Mouse (Mus musculus) MEL (cell line): Measurements from ENCODE around the gene Fxr2. TPM values are rescaled to one million over a fixed set of nuclear protein-coding genes. Genes with fewer than 3 reads are reported as not detected.
"Not testable (repeated sequence)": the region's sequence is repeated elsewhere in the genome, so short reads cannot be mapped to it uniquely, and the experiment has no call there.

ENCODE experiments used
- DNase-seq: peaks from one replicate; pipeline ENCODE4 v3.0.0; 2011; ENCODE audit warnings: low read depth, low spot score
- H3K27ac ChIP-seq: 2 replicates; pipeline ENCODE4 v1.5.1; 2012; ENCODE audit warnings: low read depth, mild to moderate bottlenecking, control low read depth, low read length, moderate library complexity; ENCODE audit not compliant: control insufficient read depth
- H3K27me3 ChIP-seq, 2 experiments: fragments of 150-350 bp in 1 of 2; sonication (generic) in 1 of 2; 2 replicates each; pipeline ENCODE4 v1.6.1; 2012; ENCODE audit warnings: low read length in 2 of 2, mild to moderate bottlenecking in 2 of 2, improper control_type of control experiment in 1 of 2, moderate library complexity in 1 of 2; ENCODE audit not compliant: insufficient read depth in 2 of 2, control insufficient read depth in 1 of 2
- H3K36me3 ChIP-seq, 2 experiments: 2 replicates each; pipeline ENCODE4 v1.6.1; 2012 to 2014; ENCODE audit warnings: low read length in 2 of 2, improper control_type of control experiment in 1 of 2, inconsistent platforms in 1 of 2, mild to moderate bottlenecking in 1 of 2; ENCODE audit not compliant: insufficient read depth in 2 of 2, control insufficient read depth in 1 of 2
- H3K4me1 ChIP-seq, 2 experiments: fragments of 150-350 bp in 1 of 2; sonication (generic) in 1 of 2; 2 replicates each; pipeline ENCODE4 v1.6.1; 2012; ENCODE audit warnings: low read length in 2 of 2, improper control_type of control experiment in 1 of 2, mild to moderate bottlenecking in 1 of 2; ENCODE audit not compliant: insufficient read depth in 2 of 2, control insufficient read depth in 1 of 2
- H3K4me3 ChIP-seq, 2 experiments: fragments of 150-350 bp in 1 of 2; sonication (generic) in 1 of 2; 2 replicates each; pipeline ENCODE4 v1.5.1; 2012; ENCODE audit warnings: low read depth in 2 of 2, low read length in 2 of 2, mild to moderate bottlenecking in 2 of 2, moderate library complexity in 2 of 2, control low read depth in 1 of 2, improper control_type of control experiment in 1 of 2; ENCODE audit not compliant: control insufficient read depth in 1 of 2, insufficient read depth in 1 of 2
- H3K79me2 ChIP-seq: 2 replicates; pipeline ENCODE4 v1.6.1; 2012; ENCODE audit warnings: mild to moderate bottlenecking, low read length, moderate library complexity; ENCODE audit not compliant: control insufficient read depth, poor library complexity, insufficient read depth
- H3K9ac ChIP-seq: 2 replicates; pipeline ENCODE4 v1.6.1; 2012; ENCODE audit warnings: low read depth, mild to moderate bottlenecking, control low read depth, low read length, moderate library complexity; ENCODE audit not compliant: control insufficient read depth, poor library complexity, severe bottlenecking
- H3K9me3 ChIP-seq: fragments of 150-350 bp; sonication (generic); replicated peaks from 2 replicates; pipeline ENCODE4 v1.6.1; 2012; ENCODE audit warnings: mild to moderate bottlenecking, low read length, improper control_type of control experiment, moderate library complexity; ENCODE audit not compliant: insufficient read depth
- CHD1 ChIP-seq: IDR thresholded peaks from 2 replicates; pipeline ENCODE4 v1.6.1; 2012; ENCODE audit warnings: low read depth, mild to moderate bottlenecking, inconsistent platforms, low read length, improper control_type of control experiment
- GABPA ChIP-seq: IDR thresholded peaks from 2 replicates; pipeline ENCODE4 v1.6.1; 2012; ENCODE audit warnings: low read depth, mild to moderate bottlenecking, inconsistent platforms, low read length, improper control_type of control experiment, moderate library complexity
- GATA1 ChIP-seq: IDR thresholded peaks from 2 replicates; pipeline ENCODE4 v1.6.1; 2011; ENCODE audit warnings: low read depth, low read length, improper control_type of control experiment
- JUND ChIP-seq: IDR thresholded peaks from 2 replicates; pipeline ENCODE4 v1.6.1; 2011; ENCODE audit warnings: low read depth, mild to moderate bottlenecking, improper control_type of control experiment, low read length
- MAX ChIP-seq: IDR thresholded peaks from 2 replicates; pipeline ENCODE4 v1.6.1; 2011; ENCODE audit warnings: low read length, improper control_type of control experiment
- MXI1 ChIP-seq: IDR thresholded peaks from 2 replicates; pipeline ENCODE4 v1.6.1; 2011; ENCODE audit warnings: mild to moderate bottlenecking, low read depth, low read length, improper control_type of control experiment
- MYB ChIP-seq: IDR thresholded peaks from 2 replicates; pipeline ENCODE4 v1.6.1; 2011; ENCODE audit warnings: mild to moderate bottlenecking, low read depth, low read length, improper control_type of control experiment
- RAD21 ChIP-seq: IDR thresholded peaks from 2 replicates; pipeline ENCODE4 v1.6.1; 2011; ENCODE audit warnings: mild to moderate bottlenecking, low read depth, low read length, improper control_type of control experiment
- SMC3 ChIP-seq: IDR thresholded peaks from 2 replicates; pipeline ENCODE4 v1.6.1; 2011; ENCODE audit warnings: low read depth, low read length, improper control_type of control experiment
- TBP ChIP-seq: IDR thresholded peaks from 2 replicates; pipeline ENCODE4 v1.8.0; 2011; ENCODE audit warnings: low read depth, low read length, improper control_type of control experiment
- TCF12 ChIP-seq: IDR thresholded peaks from 2 replicates; pipeline ENCODE4 v1.6.1; 2014; ENCODE audit warnings: low read depth, mild to moderate bottlenecking, inconsistent platforms, low read length, improper control_type of control experiment, moderate library complexity
- ZKSCAN1 ChIP-seq: IDR thresholded peaks from 2 replicates; pipeline ENCODE4 v1.6.1; 2012; ENCODE audit warnings: low read depth, mild to moderate bottlenecking, inconsistent platforms, low read length, improper control_type of control experiment, moderate library complexity
- ZNF384 ChIP-seq: IDR thresholded peaks from 2 replicates; pipeline ENCODE4 v1.6.1; 2012; ENCODE audit warnings: low read depth, mild to moderate bottlenecking, inconsistent platforms, low read length, improper control_type of control experiment
- polyA plus RNA-seq, 2 experiments: library from polyadenylated mRNA; stranded (reverse) in 1 of 2; unstranded in 1 of 2; fragments of >175 nt in 1 of 2; fragments of >200 nt in 1 of 2; gene quantifications; 2 replicates each; pipeline versions ENCODE4 v1.2.1 to v1.2.4; 2012; ENCODE audit warnings: low replicate concordance in 2 of 2, low read depth in 1 of 2; ENCODE audit not compliant: insufficient read length in 2 of 2, insufficient read depth in 1 of 2, missing spikeins in 1 of 2
- total RNA-seq: library from RNA; depleted of rRNA; stranded (reverse); fragments of 300-350 nt; gene quantifications from 2 replicates; pipeline ENCODE4 v1.2.3, GENCODE M21; 2012

Gene Fxr2
- total and polyA plus RNA-seq, 3 experiments = 95.1 to 97.6 TPM; not detected in 1

DNA sequence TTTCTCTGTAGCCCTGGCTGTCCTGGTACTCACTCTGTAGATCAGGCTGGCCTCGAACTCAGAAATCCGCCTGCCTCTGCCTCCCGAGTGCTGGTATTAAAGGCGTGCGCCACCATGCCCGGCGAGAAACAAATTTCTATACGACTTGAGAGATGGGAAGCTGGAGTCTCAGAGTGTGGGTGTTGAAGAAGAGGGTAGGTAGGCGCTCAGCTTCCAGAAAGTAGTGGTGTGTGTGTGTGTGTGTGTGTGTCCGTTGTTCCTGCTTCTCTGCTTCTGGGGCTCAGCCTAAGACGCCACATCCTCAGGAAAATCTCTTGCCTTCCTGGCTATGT is 18.6 kb upstream of the Fxr2 start:
- peak; percentile 48 for DNase-seq
- peaks cover 0 to 12% of the 10 kb centered on the region in 2 experiments; a peak in 2 of 4 replicates for H3K36me3 ChIP-seq
- not testable (repeated sequence) for H3K79me2 ChIP-seq, H3K9ac ChIP-seq
- peak; percentile 74; the same call in 1 of the 2 replicates for TF ChIP-seq ZNF384
- TF ChIP-seq TBP = peak; percentile 65
- TF ChIP-seq, all 39 proteins: peak for 2; not testable (repeated sequence) for 37
- peaks cover 11 to 14% of the 10 kb centered on the region in 2 experiments for H3K4me1 ChIP-seq
- not testable (repeated sequence) for H3K9me3 ChIP-seq, H3K27ac ChIP-seq, H3K27me3 ChIP-seq
- H3K4me3 ChIP-seq = peak overlapping the region in 1 of 2 experiments; percentile 45; a peak in 1 of 4 replicates

- peaks cover 1 to 3% of the 10 kb centered on the region in 2 experiments; a peak in 1 of 4 replicates for H3K27me3 ChIP-seq
Measured at GRCm38 (mm10) chr11:69616781-69617180, 16.0 kb upstream of the Fxr2 start.

GRCm38 (mm10) chr11:69617805-69618204 is 15.0 kb upstream of the Fxr2 start, which contains the start of gene Shbg:
Gene Shbg, minus strand, starts transcription at chr11:69617905.
- no peak within 1 kb of the TSS for H3K4me3 ChIP-seq
- no peak within 1 kb of the TSS for H3K9ac ChIP-seq
- H3K79me2 ChIP-seq = no peaks in the 10 kb centered on the region
- H3K36me3 ChIP-seq = peaks cover 0 to 10% of the 10 kb centered on the region in 2 experiments; a peak in 2 of 4 replicates
- DNase-seq = no peak
- H3K27ac ChIP-seq = no peak within 1 kb of the TSS
- TF ChIP-seq RAD21 (no peak), GATA1 (0 out of 2 replicates have a peak, but pooled peaks have one; percentile 5)
- no peaks in the 10 kb centered on the region for H3K9me3 ChIP-seq
- H3K27me3 ChIP-seq = peaks cover 1 to 3% of the 10 kb centered on the region in 2 experiments; a peak in 1 of 4 replicates
- H3K4me1 ChIP-seq = peaks cover 6 to 16% of the 10 kb centered on the region in 2 experiments

More at GRCm38 (mm10) chr11:69616781-69617180, 16.0 kb upstream of the Fxr2 start:
- H3K4me3 ChIP-seq = no peak overlapping the region
- TF ChIP-seq JUND = no peak
- no peak for TF ChIP-seq TCF12
- TF ChIP-seq CHD1 = no peak
- no peak for TF ChIP-seq MAX
- no peak for TF ChIP-seq GABPA
- no peak for TF ChIP-seq GATA1
- TF ChIP-seq MXI1 = no peak
- TF ChIP-seq SMC3 = no peak
- TF ChIP-seq ZKSCAN1 = no peak
- no peak for TF ChIP-seq MYB
- no peak for TF ChIP-seq ZNF384
- H3K79me2 ChIP-seq = no peaks in the 10 kb centered on the region
- no peak overlapping the region for H3K9ac ChIP-seq
- no peak overlapping the region for H3K27ac ChIP-seq
- H3K9me3 ChIP-seq = no peaks in the 10 kb centered on the region
- H3K36me3 ChIP-seq = peaks cover 0 to 10% of the 10 kb centered on the region in 2 experiments; a peak in 2 of 4 replicates
- DNase-seq = no peak
- peaks cover 6 to 16% of the 10 kb centered on the region in 2 experiments for H3K4me1 ChIP-seq
